Mouse (Mus musculus): ENCODE data around the gene Pheta2. TPM values are rescaled to one million over a fixed set of nuclear protein-coding genes. Genes with fewer than 3 reads are reported as not detected.

Pheta2 gene
- polyA plus RNA-seq, 1 experiment = 0.02 TPM

GRCm38 (mm10) chr15:82298764-82299561, 39.8 kb upstream of the Pheta2 start, which contains the start of gene Wbp2nl:
TSS of gene Wbp2nl (plus strand) at chr15:82298954.
- Histone ChIP-seq H3K79me2 (ENCODE audit: control insufficient read depth, insufficient read depth) (no peaks in the 10 kb centered on the region), H3K79me3 (ENCODE audit: low read depth) (no peaks in the 10 kb centered on the region), H3K27me3 (ENCODE audit: control insufficient read depth, insufficient read depth, insufficient read length) (peaks cover 52% of the 10 kb centered on the region), H3K36me3 (ENCODE audit: control insufficient read depth, insufficient read depth) (no peaks in the 10 kb centered on the region), H3ac (ENCODE audit: control insufficient read depth, insufficient read length, low read depth) (no peak within 1 kb of the TSS), H3K4me3 (ENCODE audit: insufficient read depth, poor library complexity, severe bottlenecking) (no peak within 1 kb of the TSS)
- TF ChIP-seq USF1 (IDR thresholded peaks at IDR 0.05; ENCODE audit: low read depth) = no peak
- TF ChIP-seq MYOG (IDR thresholded peaks at IDR 0.05; ENCODE audit: control insufficient read depth, extremely low read depth, insufficient read length) = no peak

DNA sequence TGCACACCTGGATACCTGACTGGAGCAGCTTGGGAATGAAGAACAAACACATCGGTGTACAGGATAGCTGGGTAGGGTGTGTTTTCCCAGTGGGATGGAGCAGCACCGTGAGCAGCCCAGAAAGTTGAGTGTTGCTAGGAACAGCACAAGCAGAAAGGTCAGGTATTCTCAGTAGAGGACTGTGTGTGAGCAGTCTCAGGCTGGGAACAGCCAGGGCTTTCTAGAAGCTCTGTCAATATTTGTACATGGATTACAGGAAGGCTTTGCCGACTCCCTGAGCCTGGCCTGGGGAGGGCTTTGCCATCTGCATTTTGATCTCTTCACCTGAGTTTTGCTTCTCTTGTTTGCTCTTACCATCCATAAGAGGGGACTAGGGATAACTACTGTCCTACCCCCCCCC, 31.6 kb upstream of the Pheta2 start:
- H3K4me3 ChIP-seq (ENCODE audit: insufficient read depth, poor library complexity, severe bottlenecking) = no peak overlapping the region
- no peaks in the 10 kb centered on the region for H3K79me3 ChIP-seq (ENCODE audit: low read depth)
- TF ChIP-seq MAX (IDR thresholded peaks at IDR 0.05) (no peak), MYOG (IDR thresholded peaks at IDR 0.05; ENCODE audit: control insufficient read depth, extremely low read depth, insufficient read length) (no peak), MYOD1 (IDR thresholded peaks at IDR 0.05; ENCODE audit: control insufficient read depth, insufficient read length, low read depth) (no peak), USF1 (IDR thresholded peaks at IDR 0.05; ENCODE audit: low read depth) (no peak), FOSL1 (IDR thresholded peaks at IDR 0.05; ENCODE audit: insufficient read depth, low read length, poor library complexity, severe bottlenecking) (no peak), CTCF (IDR thresholded peaks at IDR 0.05; ENCODE audit: control insufficient read depth, insufficient read depth, insufficient read length) (no peak), CEBPB (IDR thresholded peaks at IDR 0.05; ENCODE audit: low read depth) (no peak)
- H3ac ChIP-seq (ENCODE audit: control insufficient read depth, insufficient read length, low read depth) = no peak overlapping the region
- no peaks in the 10 kb centered on the region for H3K79me2 ChIP-seq (ENCODE audit: control insufficient read depth, insufficient read depth)
- no peaks in the 10 kb centered on the region for H3K36me3 ChIP-seq (ENCODE audit: control insufficient read depth, insufficient read depth)
- H3K27me3 ChIP-seq (ENCODE audit: control insufficient read depth, insufficient read depth, insufficient read length) = peaks cover 45% of the 10 kb centered on the region

DNA sequence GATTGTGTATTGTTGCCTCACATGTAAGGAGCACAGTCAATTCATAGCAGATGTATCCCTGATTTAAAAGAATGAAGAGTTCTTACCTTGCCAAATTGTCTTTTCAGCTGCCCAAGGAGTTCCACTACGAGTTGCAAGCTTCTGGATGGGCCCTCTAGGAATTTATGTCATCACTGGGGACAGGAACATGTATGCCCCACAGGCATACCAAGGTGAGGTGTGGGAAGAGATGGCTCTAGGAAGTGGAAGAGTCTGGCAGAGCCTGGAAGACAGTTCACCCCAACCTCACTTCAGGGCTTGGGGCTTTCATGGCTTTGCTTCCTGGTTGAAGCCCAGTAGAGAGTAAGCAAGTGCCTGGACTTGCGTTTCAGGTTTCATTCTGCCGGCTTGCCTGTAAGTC, 30.3 kb upstream of the Pheta2 start:
- peaks cover 53% of the 10 kb centered on the region for H3K27me3 ChIP-seq (ENCODE audit: control insufficient read depth, insufficient read depth, insufficient read length)
- no peaks in the 10 kb centered on the region for H3K36me3 ChIP-seq (ENCODE audit: control insufficient read depth, insufficient read depth)
- no peak overlapping the region for H3ac ChIP-seq (ENCODE audit: control insufficient read depth, insufficient read length, low read depth)
- TF ChIP-seq CEBPB (IDR thresholded peaks at IDR 0.05; ENCODE audit: low read depth) (no peak), MYOG (IDR thresholded peaks at IDR 0.05; ENCODE audit: control insufficient read depth, extremely low read depth, insufficient read length) (no peak), MYOD1 (IDR thresholded peaks at IDR 0.05; ENCODE audit: control insufficient read depth, insufficient read length, low read depth) (no peak), MAX (IDR thresholded peaks at IDR 0.05) (no peak), FOSL1 (IDR thresholded peaks at IDR 0.05; ENCODE audit: insufficient read depth, low read length, poor library complexity, severe bottlenecking) (no peak), CTCF (IDR thresholded peaks at IDR 0.05; ENCODE audit: control insufficient read depth, insufficient read depth, insufficient read length) (no peak), USF1 (IDR thresholded peaks at IDR 0.05; ENCODE audit: low read depth) (no peak)
- no peaks in the 10 kb centered on the region for H3K79me3 ChIP-seq (ENCODE audit: low read depth)
- no peaks in the 10 kb centered on the region for H3K79me2 ChIP-seq (ENCODE audit: control insufficient read depth, insufficient read depth)
- no peak overlapping the region for H3K4me3 ChIP-seq (ENCODE audit: insufficient read depth, poor library complexity, severe bottlenecking)

GRCm38 (mm10) chr15:82317839-82318238, 20.9 kb upstream of the Pheta2 start:
- no peaks in the 10 kb centered on the region for H3K79me3 ChIP-seq (ENCODE audit: low read depth)
- TF ChIP-seq MYOD1 (IDR thresholded peaks at IDR 0.05; ENCODE audit: control insufficient read depth, insufficient read length, low read depth) (no peak), MYOG (IDR thresholded peaks at IDR 0.05; ENCODE audit: control insufficient read depth, extremely low read depth, insufficient read length) (no peak), MAX (IDR thresholded peaks at IDR 0.05) (no peak), FOSL1 (IDR thresholded peaks at IDR 0.05; ENCODE audit: insufficient read depth, low read length, poor library complexity, severe bottlenecking) (no peak), USF1 (IDR thresholded peaks at IDR 0.05; ENCODE audit: low read depth) (no peak), CEBPB (IDR thresholded peaks at IDR 0.05; ENCODE audit: low read depth) (no peak), CTCF (IDR thresholded peaks at IDR 0.05; ENCODE audit: control insufficient read depth, insufficient read depth, insufficient read length) (no peak)
- H3K4me3 ChIP-seq (ENCODE audit: insufficient read depth, poor library complexity, severe bottlenecking) = no peak overlapping the region
- peaks cover 31% of the 10 kb centered on the region for H3K27me3 ChIP-seq (ENCODE audit: control insufficient read depth, insufficient read depth, insufficient read length)
- H3K79me2 ChIP-seq (ENCODE audit: control insufficient read depth, insufficient read depth) = no peaks in the 10 kb centered on the region
- no peak overlapping the region for H3ac ChIP-seq (ENCODE audit: control insufficient read depth, insufficient read length, low read depth)
- no peaks in the 10 kb centered on the region for H3K36me3 ChIP-seq (ENCODE audit: control insufficient read depth, insufficient read depth)

DNA sequence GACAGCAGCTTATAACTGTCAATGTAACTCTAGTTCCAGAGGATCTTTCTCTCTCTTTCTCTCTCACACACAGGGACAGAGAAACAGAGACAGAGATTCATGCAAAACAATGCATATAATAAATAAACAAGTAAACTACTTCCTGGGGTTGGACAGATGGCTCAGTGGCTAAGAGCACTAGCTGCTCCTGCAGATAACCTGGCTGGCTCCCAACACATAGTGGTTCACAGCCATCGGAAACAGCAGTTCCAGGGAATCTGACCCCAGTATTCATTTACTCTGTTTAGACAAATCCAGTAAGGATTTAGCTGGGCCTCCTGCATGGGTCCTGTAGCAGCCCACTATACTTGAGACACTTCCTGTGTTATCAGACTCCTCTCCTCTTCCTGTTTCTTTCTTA, 19.1 kb upstream of the Pheta2 start:
- H3K79me3 ChIP-seq (ENCODE audit: low read depth) = no peaks in the 10 kb centered on the region
- no peak for TF ChIP-seq CTCF (IDR thresholded peaks at IDR 0.05; ENCODE audit: control insufficient read depth, insufficient read depth, insufficient read length)
- no peak for TF ChIP-seq MYOD1 (IDR thresholded peaks at IDR 0.05; ENCODE audit: control insufficient read depth, insufficient read length, low read depth)
- TF ChIP-seq CEBPB (IDR thresholded peaks at IDR 0.05; ENCODE audit: low read depth) = no peak
- TF ChIP-seq USF1 (IDR thresholded peaks at IDR 0.05; ENCODE audit: low read depth) = no peak
- TF ChIP-seq MAX (IDR thresholded peaks at IDR 0.05) = no peak
- TF ChIP-seq MYOG (IDR thresholded peaks at IDR 0.05; ENCODE audit: control insufficient read depth, extremely low read depth, insufficient read length) = no peak
- no peak for TF ChIP-seq FOSL1 (IDR thresholded peaks at IDR 0.05; ENCODE audit: insufficient read depth, low read length, poor library complexity, severe bottlenecking)
- no peaks in the 10 kb centered on the region for H3K36me3 ChIP-seq (ENCODE audit: control insufficient read depth, insufficient read depth)
- peaks cover 18% of the 10 kb centered on the region for H3K27me3 ChIP-seq (ENCODE audit: control insufficient read depth, insufficient read depth, insufficient read length)
- no peak overlapping the region for H3K4me3 ChIP-seq (ENCODE audit: insufficient read depth, poor library complexity, severe bottlenecking)
- H3K79me2 ChIP-seq (ENCODE audit: control insufficient read depth, insufficient read depth) = no peaks in the 10 kb centered on the region
- H3ac ChIP-seq (ENCODE audit: control insufficient read depth, insufficient read length, low read depth) = no peak overlapping the region
